Mouse (Mus musculus) thymus, adult 2 months (tissue): Measurements from ENCODE around the gene Rab44. TPM values are rescaled to one million over a fixed set of nuclear protein-coding genes. Genes with fewer than 3 reads are reported as not detected.
A peak's percentile ranks its signal among the peaks of the same experiment; 100 is the strongest.

Experiments used
- DNase-seq: peaks from one replicate; pipeline ENCODE4 v3.0.0; 2021
- H3K27ac ChIP-seq: fragments of 200-500 bp; 2 replicates; pipeline ENCODE4 v1.5.1; 2012; ENCODE audit warnings: low read length, control low read depth; ENCODE audit not compliant: control insufficient read depth, insufficient read depth
- H3K27me3 ChIP-seq: fragments of 200-500 bp; 2 replicates; pipeline ENCODE4 v1.6.1; 2012; ENCODE audit warnings: mild to moderate bottlenecking, low read length, moderate library complexity, mixed read lengths; ENCODE audit not compliant: control insufficient read depth, insufficient read depth
- H3K36me3 ChIP-seq: fragments of 200-500 bp; 2 replicates; pipeline ENCODE4 v1.6.1; 2012; ENCODE audit warnings: mild to moderate bottlenecking, low read length, moderate library complexity; ENCODE audit not compliant: control insufficient read depth, insufficient read depth
- H3K4me1 ChIP-seq: fragments of 200-500 bp; replicated peaks from 2 replicates; pipeline ENCODE4 v1.6.1; 2012; ENCODE audit warnings: low read length; ENCODE audit not compliant: control insufficient read depth, insufficient read depth
- H3K4me3 ChIP-seq: fragments of 200-500 bp; 2 replicates; pipeline ENCODE4 v1.5.1; 2012; ENCODE audit warnings: mild to moderate bottlenecking, low read length, control low read depth, moderate library complexity; ENCODE audit not compliant: control insufficient read depth, insufficient read depth
- CTCF ChIP-seq: fragments of 200-500 bp; IDR thresholded peaks from 2 replicates; pipeline ENCODE4 v1.5.1; 2012; ENCODE audit warnings: mild to moderate bottlenecking, control low read depth, low read length, moderate library complexity, borderline replicate concordance; ENCODE audit not compliant: control insufficient read depth, poor library complexity, insufficient read depth; ENCODE audit errors: extremely low read depth
- POLR2A ChIP-seq: fragments of 200-500 bp; IDR thresholded peaks from 2 replicates; pipeline ENCODE4 v1.6.1; 2012; ENCODE audit warnings: mild to moderate bottlenecking, low read length, control low read depth, moderate library complexity; ENCODE audit not compliant: control insufficient read depth, poor library complexity, insufficient read depth; ENCODE audit errors: extremely low read depth
- WGBS: fragments of 180-500 bp; shearing (Covaris S2); methylation state at CpG from one replicate; pipeline ENCODE4 v1.1.7; 2018; 5-methylcytosine and 5-hydroxymethylcytosine counted together
- polyA plus RNA-seq: library from polyadenylated mRNA; depleted of rRNA; stranded (reverse); fragments of >200 nt; gene quantifications from 2 replicates; pipeline ENCODE4 v1.2.3, GENCODE M21; 2012

The Rab44 gene
- polyA plus RNA-seq, 1 experiment: 8.9 TPM

DNA sequence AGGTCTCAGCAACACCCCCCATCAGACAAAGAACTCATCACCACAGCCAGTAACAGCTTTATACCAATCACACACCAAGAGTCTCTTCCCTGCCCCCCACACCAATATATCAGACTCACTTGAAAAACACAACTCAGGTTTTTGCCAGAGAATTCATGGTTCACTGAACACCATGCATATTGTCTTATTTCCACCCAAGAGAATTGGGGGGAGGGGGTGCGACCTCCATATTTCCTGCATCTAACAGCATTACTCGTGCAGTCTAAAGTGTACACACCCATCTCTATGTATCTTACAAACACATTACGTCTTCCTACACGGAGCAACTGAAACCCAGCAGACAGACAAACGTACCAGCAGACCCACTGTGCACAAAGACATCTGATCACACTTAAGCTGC is 42.1 kb upstream of the Rab44 start:
- peaks cover 9% of the 10 kb centered on the region; the same call in 1 of the 2 replicates for H3K4me1 ChIP-seq
- TF ChIP-seq POLR2A (no peak), CTCF (no peak)

GRCm38 (mm10) chr17:29072701-29073307 is 41.1 kb upstream of the Rab44 start:
- Histone ChIP-seq H3K4me3 (no peak overlapping the region), H3K4me1 (peaks cover 7% of the 10 kb centered on the region; the same call in 1 of the 2 replicates), H3K36me3 (no peaks in the 10 kb centered on the region), H3K27ac (no peak overlapping the region), H3K27me3 (no peaks in the 10 kb centered on the region; the same call in 1 of the 2 replicates)
- TF ChIP-seq CTCF: no peak
- no peak for TF ChIP-seq POLR2A
- 70% methylated on average over 11 of the region's 11 CpGs for whole genome bisulfite sequencing
- no peak for DNase-seq

More for the DNA sequence above, 42.1 kb upstream of the Rab44 start:
- Histone ChIP-seq H3K36me3 (no peaks in the 10 kb centered on the region), H3K4me3 (no peak overlapping the region), H3K27ac (no peak overlapping the region), H3K27me3 (no peaks in the 10 kb centered on the region)
- 93% methylated on average over 5 of the region's 5 CpGs for WGBS
- no peak for DNase-seq

DNA sequence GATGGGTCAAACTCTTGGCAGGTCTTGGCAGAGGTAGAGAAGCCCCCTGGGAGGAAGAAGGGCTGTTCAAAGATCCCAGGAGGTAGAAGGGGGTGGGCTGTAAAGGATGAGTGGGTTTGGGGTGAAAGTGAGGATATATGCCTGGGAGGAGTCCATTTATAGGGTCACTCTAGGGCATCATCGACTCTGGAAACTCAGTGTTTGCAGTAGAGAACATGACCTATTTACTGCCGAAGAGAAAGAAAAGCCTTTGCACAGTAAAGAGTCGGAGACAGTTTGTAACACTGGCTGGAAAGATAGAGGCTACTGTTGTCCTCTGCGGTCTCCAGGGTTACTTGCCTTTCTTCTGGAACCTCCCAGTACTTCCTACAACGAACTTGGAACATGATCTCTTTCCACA is 40.6 kb upstream of the Rab44 start:
- no peaks in the 10 kb centered on the region for H3K36me3 ChIP-seq
- no peak for TF ChIP-seq CTCF
- TF ChIP-seq POLR2A: no peak
- H3K27me3 ChIP-seq: no peaks in the 10 kb centered on the region; the same call in 1 of the 2 replicates
- DNase-seq: no peak
- H3K4me1 ChIP-seq: peaks cover 10% of the 10 kb centered on the region
- H3K4me3 ChIP-seq: no peak overlapping the region
- H3K27ac ChIP-seq: no peak overlapping the region
- WGBS: 69% methylated on average over 5 of the region's 5 CpGs

- no peak for DNase-seq
- H3K36me3 ChIP-seq: no peaks in the 10 kb centered on the region
- 94% methylated on average over 13 of the region's 13 CpGs for WGBS
- no peaks in the 10 kb centered on the region; the same call in 1 of the 2 replicates for H3K27me3 ChIP-seq
- no peak overlapping the region for H3K4me3 ChIP-seq
- TF ChIP-seq POLR2A: no peak
- TF ChIP-seq CTCF: no peak
- H3K27ac ChIP-seq: no peak overlapping the region
- H3K4me1 ChIP-seq: peaks cover 18% of the 10 kb centered on the region
Measured at GRCm38 (mm10) chr17:29074085-29074484, 39.9 kb upstream of the Rab44 start.

DNA sequence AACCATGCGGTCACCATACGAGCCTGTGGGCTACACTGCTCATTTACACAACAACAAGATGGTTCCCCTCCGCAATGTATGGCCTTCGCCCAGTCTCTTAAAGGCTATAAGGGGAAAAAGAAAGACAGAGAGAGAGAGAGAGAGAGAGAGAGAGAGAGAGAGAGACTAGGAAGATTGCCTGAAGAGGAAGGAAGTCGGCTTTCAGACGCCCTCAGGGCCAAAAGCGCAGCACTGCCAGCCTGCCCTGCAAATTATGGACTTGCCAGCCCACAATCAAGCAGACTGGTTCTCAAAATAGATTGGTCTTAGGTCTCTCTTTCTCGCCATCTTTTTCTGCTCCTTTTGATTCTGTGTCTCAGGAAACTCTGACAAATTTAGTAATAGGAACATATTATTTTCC is 37.7 kb upstream of the Rab44 start:
- Histone ChIP-seq H3K36me3 (no peaks in the 10 kb centered on the region), H3K27me3 (no peaks in the 10 kb centered on the region; the same call in 1 of the 2 replicates), H3K27ac (no peak overlapping the region), H3K4me1 (peaks cover 24% of the 10 kb centered on the region), H3K4me3 (no peak overlapping the region)
- 38% methylated on average over 8 of the region's 8 CpGs for WGBS
- TF ChIP-seq POLR2A (no peak), CTCF (no peak)
- DNase-seq: no peak

DNA sequence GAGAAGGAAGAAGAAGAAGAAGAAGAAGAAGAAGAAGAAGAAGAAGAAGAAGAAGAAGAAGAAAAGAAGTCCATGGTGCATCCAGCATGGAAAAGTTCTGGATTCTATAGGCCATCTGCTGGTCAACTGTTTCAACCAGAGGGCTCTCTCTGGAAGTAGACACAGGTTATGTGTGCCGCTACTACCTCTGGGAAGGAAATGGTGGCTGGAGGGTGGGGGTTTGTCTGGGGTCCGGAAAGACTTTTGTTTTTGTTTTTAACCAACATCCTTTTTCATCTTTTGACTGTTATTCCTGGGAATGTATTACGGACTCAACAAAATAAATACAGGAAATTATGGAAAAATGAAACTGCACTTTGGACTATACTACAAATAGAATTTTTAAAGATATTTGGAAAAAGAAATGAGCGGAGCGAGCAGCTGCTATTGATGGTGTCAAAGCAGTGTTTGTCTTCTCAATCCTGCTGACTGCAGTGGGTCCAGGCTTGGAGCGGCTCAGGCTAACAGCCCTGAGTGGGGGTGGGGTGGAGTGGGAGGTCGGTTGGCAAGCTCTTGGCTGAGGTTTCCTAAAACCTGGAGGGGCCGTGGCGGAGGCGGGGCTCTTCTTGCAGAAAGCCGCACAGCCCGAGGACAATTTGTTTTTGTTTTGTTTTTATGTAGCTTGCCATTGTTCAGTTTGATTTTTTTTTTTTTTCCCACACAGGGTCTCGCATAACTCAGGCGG is 36.0 kb upstream of the Rab44 start:
- H3K4me1 ChIP-seq: peaks cover 33% of the 10 kb centered on the region
- no peaks in the 10 kb centered on the region for H3K36me3 ChIP-seq
- H3K4me3 ChIP-seq: peak overlapping the region; percentile 41
- no peak for TF ChIP-seq POLR2A
- no peak for TF ChIP-seq CTCF
- no peak overlapping the region for H3K27ac ChIP-seq
- no peak for DNase-seq
- 11% methylated on average over 14 of the region's 14 CpGs for WGBS
- no peaks in the 10 kb centered on the region; the same call in 1 of the 2 replicates for H3K27me3 ChIP-seq
